Mouse (Mus musculus) Patski (cell line): ENCODE measurements around the gene Erg. TPM values are rescaled to one million over a fixed set of nuclear protein-coding genes. Genes with fewer than 3 reads are reported as not detected.

Experiments
- ATAC-seq: fragments of 100-300 bp; one replicate; pipeline ENCODE4 v1.8.0; 2021
- CTCF ChIA-PET: fragments of 350-600 bp; sonication (Branson Sonifier 250); formaldehyde crosslinking; loops from one replicate; lab custom pipeline; 2022; ENCODE audit warnings: inconsistent platforms; lab: Charles Lee
- POLR2A ChIA-PET: fragments of 350-600 bp; sonication (Branson Sonifier 250); formaldehyde crosslinking; loops from one replicate; lab custom pipeline; 2022; ENCODE audit warnings: antibody characterized with exemption, inconsistent platforms; lab: Charles Lee
- DNase-seq: peaks from one replicate; pipeline ENCODE4 v3.0.0-alpha.2; 2011; ENCODE audit warnings: low read depth, low spot score
- H3K27me3 ChIP-seq: fragments of 371-371 bp; one replicate; pipeline ENCODE4 v1.5.1; 2021
- CTCF ChIP-seq: fragments of 100-300 bp; IDR thresholded peaks from one replicate; pipeline ENCODE4 v1.5.1; 2021
- in situ Hi-C: fragments of 300-500 bp; cut with MboI; formaldehyde crosslinking; loops from 3 replicates; pipeline ENCODE4 v1.11.1; 2018; ENCODE audit warnings: low pct_unique_long_range_greater_than_20kb, mixed read lengths
- polyA plus RNA-seq: library from polyadenylated mRNA; unstranded; gene quantifications from one replicate; pipeline ENCODE4 v1.2.3, GENCODE M21; 2021

Erg gene
- polyA plus RNA-seq, 1 experiment from 2014 or later, result not detected

DNA sequence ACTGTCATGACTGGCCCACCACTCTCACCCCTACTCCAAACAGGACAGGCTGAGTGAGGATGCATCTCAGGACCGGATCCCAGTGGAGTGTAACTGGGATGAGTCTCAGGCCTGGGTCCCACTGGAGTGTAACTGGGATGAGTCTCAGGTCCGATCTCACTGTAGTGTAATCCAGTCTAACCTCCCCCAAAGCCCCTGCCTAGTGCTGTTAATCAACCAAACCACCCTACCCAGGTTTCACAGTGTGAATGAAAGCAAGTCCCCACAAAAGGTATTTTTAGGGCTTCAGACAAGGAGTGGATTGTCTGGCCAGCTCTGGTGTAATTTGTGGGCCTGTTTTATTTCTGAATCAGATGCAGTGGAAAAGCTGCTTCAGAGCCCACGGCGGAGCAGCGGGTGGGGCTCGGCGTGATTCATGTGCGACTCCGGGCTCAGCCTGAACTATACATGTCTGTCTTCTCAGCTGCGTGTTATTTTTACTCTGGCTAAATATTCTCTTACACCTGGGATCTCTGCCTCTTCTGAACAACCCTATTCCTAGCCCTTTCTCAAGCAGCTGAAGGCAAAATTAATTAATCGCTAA lies 187.5 kb downstream of the Erg start:
- in situ Hi-C loops, result no loop called here
- POLR2A ChIA-PET, result no interaction called here
- TF ChIP-seq CTCF, result no peak
- peaks cover 6% of the 10 kb centered on the region for H3K27me3 ChIP-seq
- no peak for DNase-seq
- CTCF ChIA-PET, result no interaction called here
- ATAC-seq, result no peak

DNA sequence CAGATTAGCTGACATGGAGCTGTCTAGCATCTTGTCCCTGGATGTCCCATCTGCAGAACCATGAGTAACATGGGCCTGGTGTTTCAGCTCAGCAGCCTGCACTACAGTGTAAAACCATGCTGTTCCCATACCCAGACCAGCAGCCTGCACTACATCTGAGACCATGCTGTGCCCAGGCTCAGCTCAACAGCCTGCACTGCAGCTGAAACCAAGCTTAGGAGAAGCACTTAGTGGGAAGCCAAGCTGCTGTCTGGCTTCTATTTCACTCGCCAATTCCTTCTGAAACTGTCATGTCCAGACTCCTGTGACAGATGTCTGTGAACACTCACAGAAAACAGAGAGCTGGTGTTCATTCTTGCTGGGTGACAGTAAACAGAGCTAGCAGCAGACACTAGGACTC lies 195.6 kb downstream of the Erg start:
- CTCF ChIA-PET, result no interaction called here
- POLR2A ChIA-PET, result no interaction called here
- H3K27me3 ChIP-seq, result no peaks in the 10 kb centered on the region
- no peak for TF ChIP-seq CTCF
- no peak for DNase-seq
- no peak for ATAC-seq
- in situ Hi-C loops, result no loop called here

DNA sequence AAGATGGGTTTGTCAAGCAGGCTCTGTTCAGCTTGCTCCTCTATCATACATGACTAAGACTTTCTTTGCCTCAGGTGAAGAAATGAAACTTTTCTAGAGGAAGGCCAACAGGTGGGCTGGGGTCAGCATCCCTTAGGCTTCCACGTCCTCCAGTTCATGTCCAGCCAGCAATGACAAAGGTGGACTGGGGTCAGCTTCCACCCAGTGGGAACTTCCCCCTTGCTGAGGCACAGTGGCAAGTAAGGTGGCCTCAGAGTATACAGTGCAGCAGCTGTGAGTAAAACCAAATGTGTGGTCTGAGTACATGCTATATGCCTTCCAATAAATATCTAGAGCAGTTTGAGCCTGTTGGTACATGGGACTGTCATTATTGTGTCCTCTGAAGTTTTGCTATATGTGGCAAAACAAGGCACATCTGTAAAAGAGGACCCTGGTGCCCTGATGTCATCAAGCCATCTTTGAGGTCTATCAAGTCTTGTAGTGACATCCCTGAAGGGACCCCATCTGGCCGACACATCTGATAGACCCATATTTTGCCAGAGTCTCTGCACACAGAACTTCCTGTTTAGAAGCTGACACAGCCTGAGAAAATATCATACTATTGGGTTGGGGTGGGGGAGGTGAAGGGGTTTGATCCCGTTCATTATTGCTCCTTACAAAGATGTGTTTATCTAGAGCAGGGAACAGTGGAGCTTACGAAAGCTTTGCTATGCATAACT lies 197.4 kb downstream of the Erg start:
- POLR2A ChIA-PET, result no interaction called here
- ATAC-seq (no peak), DNase-seq (no peak)
- H3K27me3 ChIP-seq, result no peaks in the 10 kb centered on the region
- in situ Hi-C loops, result no loop called here
- CTCF ChIA-PET, result no interaction called here
- no peak for TF ChIP-seq CTCF

DNA sequence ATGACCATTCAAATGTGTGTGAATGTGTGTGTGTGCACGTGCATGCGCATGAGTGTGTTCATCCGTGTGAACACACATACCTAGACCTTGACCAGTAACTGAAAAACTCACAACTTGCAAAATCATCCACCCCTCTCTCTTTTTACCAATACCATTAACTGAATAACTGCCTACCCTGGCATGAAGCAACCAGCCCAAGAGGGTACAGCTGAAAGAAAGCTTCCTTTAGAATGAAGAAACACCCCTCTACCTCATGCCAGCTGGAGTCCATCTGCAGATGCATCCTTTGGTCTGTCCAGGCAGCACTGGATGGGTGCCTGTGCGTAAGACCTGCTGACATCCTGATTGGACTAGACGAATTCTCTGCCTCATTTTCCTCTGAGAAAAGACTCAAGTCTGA lies 198.1 kb downstream of the Erg start:
- no peak for ATAC-seq

DNA sequence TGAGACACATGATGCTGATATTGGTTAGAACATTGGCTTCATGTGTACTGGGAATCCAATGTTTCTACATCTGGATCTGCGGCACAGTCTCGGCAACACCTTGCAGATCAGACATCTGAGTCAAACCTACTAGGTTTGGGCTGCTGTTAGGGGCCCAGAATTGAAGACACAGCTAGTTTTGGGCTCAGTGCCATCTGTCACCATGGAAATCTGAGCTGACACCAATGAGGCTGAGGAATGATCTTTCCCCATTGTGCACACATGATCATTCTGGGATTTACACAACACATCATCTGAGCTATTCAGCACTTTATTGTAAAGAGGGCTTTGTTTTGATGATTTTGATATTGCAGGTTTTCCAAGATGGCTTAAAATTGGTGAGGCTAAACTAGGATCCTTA lies 199.4 kb downstream of the Erg start:
- in situ Hi-C loops, result no loop called here
- no peak for ATAC-seq
- no peak for DNase-seq
- CTCF ChIA-PET, result no interaction called here
- no peak for TF ChIP-seq CTCF
- H3K27me3 ChIP-seq, result peaks cover 6% of the 10 kb centered on the region
- POLR2A ChIA-PET, result no interaction called here

More for the DNA sequence above, 198.1 kb downstream of the Erg start:
- in situ Hi-C loops, result no loop called here
- no peaks in the 10 kb centered on the region for H3K27me3 ChIP-seq
- POLR2A ChIA-PET, result no interaction called here
- DNase-seq, result no peak
- no peak for TF ChIP-seq CTCF
- CTCF ChIA-PET, result no interaction called here

DNA sequence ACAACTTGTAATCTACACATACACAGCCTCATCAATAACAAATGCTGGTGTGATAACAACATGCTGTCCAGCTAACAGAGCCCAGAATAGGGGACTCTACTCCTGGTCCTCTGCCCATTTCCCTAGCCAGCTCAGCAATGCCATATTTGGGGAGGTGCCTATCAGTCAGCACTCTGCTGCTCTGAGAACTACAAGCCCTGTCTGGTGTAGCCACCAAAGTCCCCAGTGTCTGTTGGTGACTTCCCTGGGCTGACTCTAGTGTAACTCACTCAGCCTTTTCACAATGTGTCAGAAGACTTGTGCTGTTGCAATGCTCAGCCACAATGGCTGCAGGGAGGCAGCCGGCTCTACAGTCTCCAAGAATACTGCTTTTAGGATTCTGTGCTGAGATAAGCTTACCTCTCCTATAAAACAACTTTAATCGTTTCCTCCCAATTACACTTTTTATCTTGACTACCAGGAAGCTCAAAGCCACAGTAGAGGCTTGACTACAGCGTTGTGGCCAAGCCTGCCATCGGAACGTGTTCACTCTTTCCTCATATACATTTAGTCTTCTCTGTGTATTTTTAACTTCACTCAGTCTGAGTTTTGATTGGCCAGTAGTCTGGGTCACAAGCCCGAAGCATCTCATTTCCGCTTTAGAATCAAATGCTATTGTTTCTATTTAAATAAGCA lies 201.0 kb downstream of the Erg start:
- CTCF ChIA-PET, result no interaction called here
- POLR2A ChIA-PET, result no interaction called here
- ATAC-seq, result no peak
- TF ChIP-seq CTCF, result no peak
- in situ Hi-C loops, result no loop called here
- no peak for DNase-seq
- peaks cover 6% of the 10 kb centered on the region for H3K27me3 ChIP-seq

DNA sequence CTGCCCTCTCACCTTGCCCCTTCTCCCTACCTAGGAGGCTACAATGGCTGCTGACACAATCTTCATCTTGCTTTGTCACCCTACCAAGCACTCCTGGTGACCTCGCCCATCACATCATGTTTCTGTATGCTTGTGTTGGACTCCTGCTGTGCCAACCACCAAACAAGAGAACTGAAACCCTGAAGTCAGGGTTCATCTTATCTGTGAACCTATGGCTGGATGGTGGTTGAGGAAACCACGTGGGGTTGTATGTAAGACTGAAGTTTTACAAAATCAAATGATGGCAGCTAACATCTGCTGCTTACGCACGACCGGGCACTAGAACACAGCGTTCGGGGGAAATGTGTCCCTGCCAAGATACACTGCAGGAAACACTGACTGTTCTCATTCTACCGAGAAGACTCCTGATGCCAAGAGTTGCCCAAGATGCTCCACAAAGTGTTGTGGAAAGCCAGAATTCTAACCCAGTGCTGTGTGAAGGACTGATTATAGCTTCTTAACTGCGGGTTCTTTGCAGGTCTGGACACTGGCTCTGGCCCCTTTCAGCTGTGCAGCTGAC lies 201.7 kb downstream of the Erg start:
- DNase-seq, result no peak
- CTCF ChIA-PET, result no interaction called here
- no peak for TF ChIP-seq CTCF
- in situ Hi-C loops, result no loop called here
- no peak for ATAC-seq
- H3K27me3 ChIP-seq, result peaks cover 6% of the 10 kb centered on the region
- POLR2A ChIA-PET, result no interaction called here

DNA sequence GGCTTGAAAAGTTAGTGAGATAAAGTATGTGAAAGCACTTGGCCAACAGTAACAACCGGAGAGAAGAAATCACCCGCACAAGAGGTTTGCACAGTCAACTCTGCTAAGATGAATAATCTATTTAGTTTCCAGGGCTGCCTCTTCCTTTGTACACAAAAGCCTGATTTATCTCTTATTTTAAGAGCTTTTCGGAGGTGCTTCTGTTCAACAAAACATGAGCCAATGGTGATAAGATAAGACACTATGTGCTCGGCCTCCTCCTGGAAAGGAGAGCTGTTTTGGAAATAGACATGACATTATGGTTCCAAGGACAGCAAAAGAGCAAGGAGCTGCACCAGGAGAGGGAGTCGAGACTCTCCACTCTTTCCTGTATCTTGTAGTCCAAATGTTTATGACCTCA lies 204.1 kb downstream of the Erg start:
- TF ChIP-seq CTCF, result no peak

DNA sequence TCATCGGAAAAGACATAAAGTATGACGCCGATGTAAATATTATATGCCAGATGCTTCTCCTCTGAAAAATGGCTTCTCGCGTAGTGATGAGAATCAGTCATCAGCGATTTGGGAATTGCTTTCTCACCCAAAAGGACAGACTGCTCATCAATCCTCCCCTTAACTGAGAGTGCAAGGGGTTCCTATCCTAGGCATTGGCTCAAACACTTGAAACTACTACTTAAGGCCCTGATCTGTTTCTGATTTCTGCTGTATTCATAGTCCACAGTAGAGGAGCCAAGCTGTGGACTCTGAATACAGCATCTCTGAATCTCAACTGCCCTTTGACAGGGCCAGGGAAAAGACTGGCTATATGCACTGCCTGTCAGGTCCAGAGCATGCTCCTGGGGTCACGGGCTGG lies 209.6 kb downstream of the Erg start:
- in situ Hi-C loops, result no loop called here
- POLR2A ChIA-PET, result no interaction called here

More for the DNA sequence above, 204.1 kb downstream of the Erg start:
- ATAC-seq, result no peak
- ChIA-PET CTCF (no interaction called here), POLR2A (interaction anchor here (0.6 to 0.7 kb wide), 3 partner anchors 60 to 348 kb away, joined by 3 read pairs; no protein-coding TSS in a partner anchor)
- H3K27me3 ChIP-seq, result peaks cover 6% of the 10 kb centered on the region
- no peak for DNase-seq
- in situ Hi-C loops, result no loop called here

DNA sequence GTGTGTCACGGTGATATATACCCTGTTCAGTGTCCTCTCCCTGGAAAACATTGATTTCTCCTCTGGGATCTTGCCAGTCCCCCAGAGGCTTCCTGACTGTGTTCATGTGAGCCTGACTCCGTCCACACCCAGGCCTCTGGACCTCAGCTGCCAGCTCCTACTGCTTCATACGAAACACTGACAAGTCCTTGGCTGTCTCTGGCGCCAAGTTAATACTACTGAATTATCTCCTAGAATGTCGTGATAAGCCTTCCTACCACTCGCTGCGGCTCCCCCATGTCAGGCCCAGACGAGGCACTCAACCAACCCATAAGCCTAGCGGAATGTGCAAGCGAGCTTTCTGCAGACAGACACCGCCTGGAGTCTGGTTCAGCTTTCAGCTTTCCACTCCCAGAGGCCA lies 210.0 kb downstream of the Erg start:
- no peaks in the 10 kb centered on the region for H3K27me3 ChIP-seq
- ATAC-seq, result no peak
- in situ Hi-C loops, result no loop called here
- CTCF ChIA-PET, result no interaction called here
- no peak for TF ChIP-seq CTCF
- no peak for DNase-seq
- POLR2A ChIA-PET, result no interaction called here

More for the DNA sequence above, 209.6 kb downstream of the Erg start:
- no peak for TF ChIP-seq CTCF
- no peak for DNase-seq
- no peaks in the 10 kb centered on the region for H3K27me3 ChIP-seq
- CTCF ChIA-PET, result no interaction called here
- ATAC-seq, result no peak

DNA sequence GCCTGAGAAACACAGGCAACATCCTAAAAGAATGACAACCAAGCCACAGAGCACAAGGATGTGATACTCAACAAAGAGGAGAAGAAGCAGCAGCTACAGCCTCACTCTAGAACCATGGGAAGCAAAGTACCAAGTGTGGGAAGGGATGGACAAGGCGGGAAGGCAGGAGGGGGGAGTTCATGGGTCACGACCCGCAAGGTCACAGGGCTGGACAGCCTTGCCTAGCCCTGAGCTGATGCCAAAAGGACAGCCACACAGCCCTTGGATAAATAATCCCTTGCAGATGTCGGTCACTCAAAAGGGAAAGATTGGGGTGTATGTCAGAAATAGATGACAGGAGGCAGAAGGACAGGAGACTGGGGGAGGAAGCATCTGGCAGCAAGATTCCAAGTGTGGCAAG lies 211.7 kb downstream of the Erg start:
- H3K27me3 ChIP-seq, result no peaks in the 10 kb centered on the region
- no peak for TF ChIP-seq CTCF
- ChIA-PET CTCF (no interaction called here), POLR2A (no interaction called here)
- in situ Hi-C loops, result no loop called here
- DNase-seq (no peak), ATAC-seq (no peak)
